Mouse (Mus musculus) ovary, adult 18-20 months (tissue): Measurements from ENCODE around the gene Fbxo3.
"Not testable (repeated sequence)": the region's sequence is repeated elsewhere in the genome, so short reads cannot be mapped to it uniquely, and the experiment has no call there.

Experiments used
- DNase-seq: peaks from one replicate; pipeline ENCODE4 v3.0.0; 2022; ENCODE audit warnings: low spot score, mixed read lengths

Fbxo3 gene

DNA sequence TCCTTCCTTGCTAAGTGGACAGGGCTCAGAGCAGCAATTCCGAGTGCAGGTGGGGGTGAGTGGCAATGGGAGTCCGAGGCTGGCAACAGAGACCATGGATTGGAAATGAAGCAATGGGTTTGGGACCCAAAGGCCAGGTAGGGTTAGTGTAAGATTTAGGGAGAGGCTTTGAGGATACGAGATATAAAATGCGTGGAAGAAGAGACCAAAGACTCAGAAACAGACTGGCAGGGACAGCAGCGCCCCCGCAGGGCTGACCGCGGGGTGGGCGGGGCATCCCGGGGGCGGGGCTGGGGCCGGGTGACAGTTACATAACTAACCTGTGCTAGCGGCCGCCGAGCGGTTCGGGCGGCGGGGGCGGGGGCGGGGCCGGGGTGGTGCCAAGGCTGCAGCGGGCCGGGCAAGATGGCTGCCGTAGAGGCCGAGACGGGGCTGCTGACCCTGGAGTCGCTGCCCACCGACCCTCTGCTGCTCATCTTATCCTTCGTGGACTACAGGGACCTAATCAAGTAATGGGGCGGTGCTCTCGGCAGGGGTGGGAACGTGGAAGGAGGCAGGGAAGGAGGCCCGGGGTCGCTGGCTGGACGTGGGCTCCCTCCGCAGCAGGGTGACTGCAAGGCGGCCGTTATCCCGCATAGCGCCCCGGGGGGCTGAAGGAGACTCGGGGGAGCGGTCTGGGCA lies at the start of gene Fbxo3:
Gene Fbxo3, plus strand, starts transcription at position 264 of the 681 bp plus-strand sequence.
- DNase-seq = peak; percentile 84

- no peak for DNase-seq
Measured at GRCm38 (mm10) chr2:103982250-103982649, 45.3 kb upstream of the Fbxo3 start.

DNA sequence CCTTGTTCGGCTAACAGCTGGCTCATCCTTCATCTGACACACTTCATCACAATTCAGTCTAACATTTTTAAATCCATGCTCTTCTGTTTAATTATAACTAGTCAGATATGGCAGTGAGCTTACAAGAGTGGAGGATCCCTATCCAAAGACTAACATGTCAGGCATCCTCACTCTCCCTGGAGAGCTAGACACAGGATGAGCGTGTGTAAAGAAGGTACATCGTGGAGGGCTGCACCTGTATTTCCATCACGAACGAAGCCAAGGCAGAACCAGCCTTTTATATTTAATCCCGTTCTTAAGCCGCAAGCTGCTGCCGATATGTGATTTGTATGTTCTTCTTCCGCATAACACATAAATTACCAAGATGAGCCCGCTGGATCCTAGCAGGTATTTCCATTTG lies 44.4 kb upstream of the Fbxo3 start:
- DNase-seq = no peak

DNA sequence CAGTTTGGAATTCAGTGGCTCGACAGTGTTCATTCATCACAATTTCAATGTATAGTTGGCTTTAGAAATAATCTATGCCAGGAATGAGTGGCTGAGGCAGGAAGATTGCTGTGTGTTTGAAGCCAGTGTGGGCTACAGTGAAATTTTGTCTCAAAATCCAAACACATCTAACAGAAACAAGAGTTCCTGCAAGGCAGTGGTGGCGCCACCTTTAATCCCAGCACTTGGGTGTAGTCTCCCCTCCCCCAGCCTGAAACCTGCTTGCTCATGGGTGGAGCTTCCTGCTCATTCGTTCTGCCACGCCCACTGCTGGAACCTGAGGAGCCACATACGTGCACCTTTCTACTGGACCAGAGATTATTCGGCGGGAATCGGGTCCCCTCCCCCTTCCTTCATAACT lies 39.9 kb upstream of the Fbxo3 start:
- DNase-seq = not testable (repeated sequence)

DNA sequence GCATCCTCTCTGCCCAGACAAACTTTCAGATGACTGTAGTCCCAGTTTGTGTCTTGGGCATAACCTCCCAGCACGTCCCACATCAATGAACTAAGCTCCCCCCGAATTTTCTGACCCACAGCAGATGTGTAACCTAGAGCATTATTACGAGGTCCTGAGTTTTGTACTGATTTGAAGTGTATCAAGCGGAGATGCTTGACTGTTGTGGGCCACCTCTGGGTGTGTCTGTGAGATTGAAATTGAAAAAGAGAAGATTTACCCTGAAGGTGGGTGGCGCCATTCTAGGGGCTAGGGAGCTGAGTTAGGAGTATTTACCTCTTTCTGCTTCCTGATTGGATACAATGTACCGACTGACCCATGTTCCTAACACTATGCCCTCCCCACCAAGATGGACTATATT lies 37.8 kb upstream of the Fbxo3 start:
- DNase-seq = no peak

DNA sequence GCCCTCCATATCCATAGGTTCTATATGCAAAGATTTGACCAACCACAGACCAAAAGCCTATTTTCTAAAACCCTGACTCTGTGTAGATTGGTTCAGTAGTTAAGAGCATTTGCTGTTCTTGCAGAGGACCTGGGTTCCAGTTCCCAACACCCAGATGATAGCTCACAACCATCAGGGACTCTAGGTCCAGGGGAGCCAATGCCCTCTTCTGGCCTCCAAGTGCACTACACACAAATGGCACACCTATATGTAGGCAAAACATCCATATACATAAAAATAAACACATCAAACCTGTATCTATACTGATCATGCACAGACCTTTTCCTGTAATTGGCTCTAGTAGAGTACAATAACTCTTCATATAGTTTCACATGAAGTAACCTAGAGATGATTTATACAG lies 36.2 kb upstream of the Fbxo3 start:
- no peak for DNase-seq

GRCm38 (mm10) chr2:103992162-103992561 lies 35.4 kb upstream of the Fbxo3 start:
- no peak for DNase-seq

DNA sequence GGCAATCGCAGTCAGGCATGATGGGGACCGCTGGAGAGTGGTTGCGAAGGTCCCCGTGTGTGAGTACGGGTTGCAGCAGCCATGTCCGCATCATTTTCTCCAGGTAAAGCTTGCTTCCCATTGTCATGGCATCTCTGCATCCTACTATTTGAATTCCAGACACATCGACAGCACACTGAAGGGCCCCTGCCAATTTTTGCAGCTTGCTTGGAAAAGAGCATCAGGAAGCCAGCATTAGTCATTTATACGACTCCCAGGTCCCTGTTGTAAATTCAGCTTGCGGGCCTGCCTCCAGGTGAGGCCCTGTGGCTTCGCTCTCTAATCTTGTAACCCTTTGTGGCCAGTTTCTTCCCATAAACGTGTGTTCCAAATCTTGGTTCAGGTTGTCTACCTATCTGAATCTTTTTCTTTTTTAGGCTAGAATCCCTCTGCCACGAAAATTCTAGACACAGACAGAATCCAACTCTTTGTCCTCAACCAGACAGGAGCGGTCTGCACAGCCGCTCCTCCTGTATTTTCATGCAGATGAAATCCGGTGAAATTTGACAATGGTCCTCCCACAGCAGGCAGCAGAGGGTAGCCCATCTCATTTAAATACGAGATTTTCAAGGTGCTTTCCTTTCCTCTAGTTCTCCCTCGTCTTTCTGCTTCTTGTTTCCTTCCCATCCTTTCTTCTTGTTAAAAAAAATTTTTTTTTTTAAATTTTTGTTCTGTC lies 34.7 kb upstream of the Fbxo3 start:
- DNase-seq = no peak

- no peak for DNase-seq
Measured at GRCm38 (mm10) chr2:104001076-104001475, 26.4 kb upstream of the Fbxo3 start.

GRCm38 (mm10) chr2:104001861-104002260 lies 25.7 kb upstream of the Fbxo3 start:
- no peak for DNase-seq

- no peak for DNase-seq
Measured at GRCm38 (mm10) chr2:104002711-104003413, 24.7 kb upstream of the Fbxo3 start.

DNA sequence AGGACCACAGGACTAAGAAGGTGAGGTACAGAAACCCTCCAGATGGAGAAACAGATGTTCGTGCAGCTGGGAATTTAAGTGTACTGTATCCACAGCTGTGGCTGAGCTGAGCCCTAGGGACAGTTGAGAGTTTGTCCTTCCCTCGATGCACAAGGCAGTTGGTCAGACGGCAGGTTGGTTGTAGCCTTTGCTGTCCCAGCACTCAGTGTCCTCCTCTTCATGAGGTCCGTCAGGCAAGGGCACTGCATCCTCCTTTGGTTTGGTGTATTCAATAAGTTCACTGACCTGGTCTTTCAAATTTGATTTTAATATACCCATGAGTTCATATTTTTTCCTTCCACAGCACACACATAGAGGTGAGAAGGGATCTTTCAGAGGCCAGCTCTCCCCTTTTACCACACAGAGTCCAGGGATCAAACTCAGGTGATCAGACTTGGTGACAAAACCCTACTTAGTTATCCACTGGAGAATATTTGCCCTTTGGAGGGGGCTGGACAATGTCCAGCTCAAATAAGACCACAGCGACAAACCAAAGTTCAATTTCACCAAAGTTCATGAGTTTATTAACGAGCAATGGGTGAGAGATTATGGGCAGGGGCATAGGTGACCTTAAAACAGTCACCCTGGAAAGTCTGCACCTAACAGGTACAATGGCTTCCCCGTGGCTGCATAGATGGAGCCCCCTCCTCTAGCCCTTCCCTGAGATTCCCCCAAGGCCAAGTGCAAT lies 19.6 kb upstream of the Fbxo3 start:
- DNase-seq = no peak

GRCm38 (mm10) chr2:104008853-104009252 lies 18.7 kb upstream of the Fbxo3 start:
- DNase-seq = not testable (repeated sequence)

DNA sequence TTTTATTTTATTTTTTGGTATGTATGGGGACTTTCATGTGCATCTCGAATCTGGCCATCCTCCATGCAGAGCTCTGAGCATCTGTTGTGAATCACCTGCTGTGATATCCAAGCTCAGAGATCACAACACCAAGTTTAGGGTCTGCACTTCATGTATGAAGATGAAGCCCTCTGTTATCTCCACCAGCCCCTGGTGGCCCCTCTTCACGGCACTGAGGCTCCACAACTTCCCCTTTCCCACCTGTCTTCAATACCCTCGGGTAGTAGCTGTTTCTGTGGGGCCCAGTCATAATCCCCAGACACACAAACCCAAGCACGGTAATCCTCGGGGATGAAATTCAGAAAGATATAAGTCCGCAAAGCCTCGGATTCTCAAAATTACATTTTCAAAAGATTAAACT lies 4.4 kb upstream of the Fbxo3 start:
- DNase-seq = no peak

- no peak for DNase-seq
Measured at GRCm38 (mm10) chr2:104024656-104025055, 2.9 kb upstream of the Fbxo3 start.

DNA sequence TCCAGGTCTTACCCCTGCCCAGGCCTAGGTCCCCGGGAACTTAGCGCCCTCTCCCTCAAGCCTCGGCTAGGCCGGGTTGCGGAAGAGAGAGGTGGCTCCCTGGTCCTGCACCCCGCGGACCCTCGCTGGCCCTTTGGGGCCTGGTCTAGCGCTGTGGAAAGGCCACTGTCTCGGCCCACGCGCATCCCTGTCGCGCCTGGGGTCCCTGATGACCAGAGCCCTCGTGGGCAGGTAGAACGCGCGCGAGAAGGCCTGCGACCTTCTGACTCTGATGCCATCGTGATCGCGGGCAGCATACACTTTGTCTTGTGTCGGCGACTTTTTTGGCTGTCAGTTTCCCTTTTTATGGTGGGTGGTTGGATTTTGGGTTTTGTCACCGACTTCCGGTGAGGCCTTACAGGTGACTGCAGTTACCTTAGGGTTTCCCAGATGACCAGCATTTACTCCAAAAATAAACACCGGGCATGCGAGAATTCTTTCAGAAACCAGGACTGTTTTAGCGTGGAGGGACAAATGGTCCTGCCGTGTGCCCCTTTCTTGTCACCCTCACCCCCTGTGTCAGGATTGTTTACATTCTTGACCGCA lies 710 bp downstream of the Fbxo3 start, which contains the start of gene 4931422A03Rik:
Gene 4931422A03Rik, minus strand, starts transcription at position 223 of the 585 bp plus-strand sequence.
- DNase-seq = no peak

GRCm38 (mm10) chr2:104029074-104029473 lies 1.6 kb downstream of the Fbxo3 start:
- DNase-seq = no peak

- no peak for DNase-seq
Measured at GRCm38 (mm10) chr2:104030381-104030780, 2.9 kb downstream of the Fbxo3 start.

- no peak for DNase-seq
Measured at GRCm38 (mm10) chr2:104032056-104032455, 4.5 kb downstream of the Fbxo3 start.

DNA sequence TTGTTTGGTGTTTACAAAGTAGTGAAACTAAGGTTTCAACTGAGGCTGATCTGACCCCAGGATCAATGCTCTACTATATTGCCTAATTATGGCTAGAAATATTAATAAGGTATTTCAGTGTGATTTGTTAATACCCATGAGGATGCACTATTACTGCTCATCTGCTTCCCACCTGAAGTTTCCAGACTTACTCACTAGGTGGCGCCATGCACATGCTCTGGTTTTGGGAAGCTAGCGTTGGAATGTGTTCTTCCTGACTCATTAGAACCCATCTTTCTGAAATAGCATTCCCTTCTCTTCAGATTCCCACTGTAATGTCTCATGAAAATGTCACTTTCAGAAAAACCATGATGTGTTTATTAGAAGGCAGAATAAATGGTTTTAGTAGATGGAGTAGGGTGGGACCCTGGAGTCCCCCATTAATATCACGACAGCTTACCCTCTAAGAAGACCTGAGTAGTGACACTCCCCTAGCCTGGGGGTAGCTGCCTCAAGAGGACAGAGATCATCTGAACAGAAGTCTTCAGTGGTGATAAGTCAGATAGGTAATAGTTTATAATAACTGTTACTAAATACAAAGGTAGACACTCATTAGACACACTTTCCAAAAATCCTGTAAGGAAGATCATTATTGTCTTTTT lies 7.4 kb downstream of the Fbxo3 start:
- peak; percentile 31 for DNase-seq

GRCm38 (mm10) chr2:104035595-104035994 lies 8.1 kb downstream of the Fbxo3 start:
- DNase-seq = no peak
